Mouse (Mus musculus) testis, postnatal 14 days (tissue): ENCODE measurements around the gene Fkbp1a.
A peak's percentile ranks its signal among the peaks of the same experiment; 100 is the strongest.

Experiments
- DNase-seq: peaks from one replicate; pipeline ENCODE4 v3.0.0; 2021; ENCODE audit warnings: low spot score

Fkbp1a gene

DNA sequence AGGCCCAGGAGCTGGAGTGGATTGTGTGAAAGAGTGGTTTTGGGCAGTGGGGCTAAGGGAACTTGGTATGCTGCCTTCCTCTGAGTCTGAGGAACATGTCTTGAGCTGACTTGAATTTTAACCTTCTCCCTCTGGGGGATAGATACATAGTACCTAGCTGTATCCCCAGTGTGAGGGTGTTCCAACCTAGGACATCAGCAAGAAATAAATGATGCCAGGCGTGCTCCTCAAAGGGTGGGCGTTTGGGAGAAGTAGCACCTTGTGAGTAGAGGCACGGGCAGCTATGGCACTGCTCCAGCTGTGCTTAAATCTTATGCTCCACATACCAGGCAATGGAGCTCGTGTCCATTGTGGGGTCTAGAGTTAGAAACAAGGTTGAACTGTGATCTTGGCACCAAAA is 4.3 kb downstream of the Fkbp1a start:
- no peak for DNase-seq

DNA sequence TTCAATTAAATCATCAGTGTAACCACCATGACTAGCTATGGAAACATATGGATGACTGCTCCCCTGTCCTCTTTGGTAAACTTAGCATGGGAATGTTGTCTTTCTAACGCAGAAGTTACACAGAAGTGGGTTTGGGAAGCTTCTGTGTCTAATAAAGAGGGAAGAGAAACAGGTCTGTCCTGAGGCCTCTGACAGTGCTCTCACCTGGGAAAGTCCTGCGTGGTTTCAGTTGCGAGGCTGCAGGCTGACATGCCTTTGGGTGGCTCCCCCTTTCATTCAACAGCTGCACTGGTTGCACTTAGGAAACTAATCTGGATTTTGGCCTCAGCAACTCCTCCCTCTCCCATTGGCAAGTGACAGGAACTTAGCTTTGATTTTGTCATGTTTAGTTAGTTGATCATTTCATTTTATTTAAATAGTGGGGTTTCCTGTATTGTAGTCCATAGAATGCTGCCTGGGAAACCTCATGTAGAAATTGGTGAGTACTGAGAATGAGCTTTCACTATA is 7.4 kb downstream of the Fkbp1a start:
- no peak for DNase-seq

DNA sequence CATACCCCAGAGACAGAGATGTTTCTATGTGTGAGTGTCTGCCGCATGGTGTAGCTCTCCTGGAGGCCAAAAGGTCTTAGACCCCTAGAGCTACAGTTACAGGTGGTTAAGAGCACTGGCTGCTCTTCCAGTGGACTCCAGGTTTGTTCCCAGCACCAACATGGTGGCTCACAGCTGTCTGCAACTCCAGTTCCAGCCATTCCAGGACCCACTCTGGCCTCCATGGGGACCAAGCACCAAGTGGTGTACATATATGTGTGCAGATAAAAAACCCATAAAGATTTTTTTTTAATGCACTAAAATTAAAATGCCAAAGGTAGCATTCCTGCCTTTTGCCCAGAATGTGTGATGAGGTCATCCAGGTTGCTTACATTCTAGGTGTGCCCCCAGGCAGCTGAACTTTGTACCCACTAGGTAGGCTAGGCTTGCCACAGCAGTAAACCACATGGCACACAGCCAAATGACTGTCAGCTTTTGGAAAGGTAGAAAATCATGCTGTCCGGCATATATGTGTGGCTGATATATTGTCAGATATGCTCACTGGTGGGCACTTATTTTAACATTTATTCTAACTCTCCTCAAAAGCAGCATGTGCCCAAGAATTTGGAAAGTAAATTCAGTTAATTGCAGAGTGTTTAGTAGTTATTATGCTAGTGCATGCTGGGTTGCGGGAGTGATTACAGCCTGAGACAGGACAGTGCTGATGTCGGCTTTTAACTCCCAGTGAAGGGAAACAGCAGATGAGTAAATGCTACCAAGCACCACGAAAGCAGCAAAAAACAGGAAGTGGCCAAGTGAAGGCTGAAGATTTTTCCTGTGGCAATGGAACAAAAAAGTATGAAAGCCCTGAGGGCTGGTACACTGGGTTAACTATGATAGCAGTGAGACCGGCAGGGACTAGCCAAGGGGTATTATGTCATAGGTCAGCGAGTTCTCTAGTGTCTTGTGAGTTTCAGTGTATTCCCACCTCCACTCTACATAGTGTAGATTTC is 20.9 kb downstream of the Fkbp1a start:
- DNase-seq: no peak

DNA sequence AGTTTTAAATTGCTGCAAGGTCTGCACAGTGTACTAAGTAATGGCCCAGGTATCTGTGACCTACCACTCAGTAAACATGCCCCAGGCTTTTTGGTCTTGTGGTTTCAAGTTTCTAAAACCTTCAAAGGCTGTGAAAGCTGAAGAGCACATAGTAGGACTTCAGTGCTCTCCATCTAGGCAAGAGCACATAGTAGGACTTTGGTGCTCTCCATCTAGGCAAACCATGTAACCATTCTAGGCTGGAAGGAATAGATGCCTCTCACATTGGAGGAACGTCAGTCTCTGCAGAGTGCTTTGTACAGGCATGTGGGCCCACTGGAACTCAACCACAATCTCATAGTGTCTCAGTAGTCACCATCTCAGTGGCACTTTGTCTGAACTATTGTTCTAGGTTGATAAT is 21.7 kb downstream of the Fkbp1a start:
- no peak for DNase-seq

DNA sequence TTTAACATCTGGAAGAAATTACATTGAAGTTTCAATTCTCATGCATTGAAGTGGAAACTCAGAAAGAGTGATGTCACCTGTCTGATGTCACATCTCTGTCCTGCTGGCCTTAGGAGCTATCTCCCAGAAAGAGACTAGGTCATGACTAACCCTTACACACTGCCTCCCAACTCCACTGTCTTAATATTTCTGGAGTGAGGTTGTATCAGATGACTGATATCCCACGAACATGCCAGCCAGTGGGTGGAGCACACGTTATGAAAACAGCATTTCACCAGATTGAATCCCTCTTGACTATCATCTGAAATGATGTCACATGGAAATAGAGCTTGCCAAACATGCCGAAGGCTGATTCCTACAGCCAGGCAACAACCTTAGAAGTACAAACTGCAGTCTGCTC is 22.7 kb downstream of the Fkbp1a start:
- DNase-seq: no peak

DNA sequence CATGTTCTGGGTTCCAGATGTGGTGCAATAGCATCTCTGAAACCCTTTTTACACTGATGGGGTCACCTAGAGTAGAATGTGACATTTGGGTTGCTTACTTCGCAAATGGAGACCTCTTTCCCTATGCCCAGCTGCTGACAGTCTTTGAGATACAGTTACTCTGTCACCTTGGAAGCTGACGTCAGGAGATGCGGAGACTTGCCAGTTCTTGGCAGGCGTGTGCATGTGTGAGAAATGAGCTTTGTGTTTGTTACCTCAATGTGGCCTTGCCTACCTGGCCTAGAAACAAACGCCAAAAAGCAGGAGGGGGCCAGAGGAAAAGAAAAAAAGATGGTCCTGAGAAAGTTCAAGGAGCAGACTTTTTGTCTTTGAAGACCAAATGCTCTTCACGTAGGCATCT is 24.6 kb downstream of the Fkbp1a start:
- no peak for DNase-seq

DNA sequence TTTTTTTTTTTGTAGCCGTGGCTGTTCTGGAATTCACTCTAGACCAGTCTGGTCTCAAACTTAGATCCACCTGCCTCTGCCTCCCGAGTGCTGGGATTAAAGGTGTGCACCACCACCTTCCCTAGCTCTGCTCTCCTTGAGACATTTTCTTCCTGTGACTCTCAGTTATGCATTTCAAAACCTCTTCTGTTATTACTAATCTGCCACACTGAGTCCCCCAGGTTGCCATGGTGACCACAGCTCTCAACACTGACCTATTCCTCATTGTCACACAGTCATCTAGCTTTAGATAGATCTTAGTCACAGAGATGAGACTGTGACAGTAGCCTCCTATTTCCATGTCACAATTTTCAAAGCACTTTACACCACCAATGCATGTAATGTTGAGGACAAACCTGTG is 27.2 kb downstream of the Fkbp1a start:
- no peak for DNase-seq

DNA sequence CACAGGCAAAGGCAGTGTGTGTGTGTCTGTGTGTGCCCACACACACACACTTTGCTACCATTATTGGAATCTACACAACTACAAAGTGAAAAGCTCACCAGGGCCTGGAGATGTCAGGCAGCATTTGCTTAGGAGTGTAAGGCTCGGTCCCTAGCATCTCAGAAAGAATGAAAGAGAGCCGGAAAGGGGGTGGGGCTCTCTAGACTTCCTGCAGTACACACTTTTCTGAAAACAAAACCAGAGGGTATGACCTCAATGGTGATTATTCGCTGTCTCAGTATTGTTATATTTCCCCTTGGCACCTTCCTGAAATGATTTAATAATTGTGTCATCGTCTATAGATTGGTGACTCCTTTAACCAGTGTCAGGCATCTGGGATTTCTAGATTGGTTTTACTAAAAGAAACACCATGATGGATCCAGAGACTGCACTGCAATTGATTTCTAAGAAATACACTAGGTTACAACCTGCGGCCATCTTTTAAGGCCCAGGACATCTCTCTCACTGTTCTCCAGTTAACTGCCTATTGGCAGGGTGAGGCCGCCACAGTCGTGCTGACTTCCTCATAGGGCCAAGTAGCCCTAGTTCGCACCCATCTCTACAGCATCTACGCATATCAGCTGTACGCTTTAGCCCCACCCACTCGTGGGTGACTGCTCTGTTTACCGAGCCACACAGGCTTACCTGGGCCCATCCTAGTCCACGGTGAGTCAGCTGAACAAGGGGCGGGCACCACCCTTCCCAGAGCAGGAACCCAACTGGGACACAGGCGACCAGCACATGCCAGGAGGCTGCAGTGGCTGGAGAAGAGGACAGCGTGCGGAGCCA is 29.8 kb downstream of the Fkbp1a start, which contains the start of gene Sdcbp2:
Sdcbp2 (plus strand) TSS at position 750 of the 828 bp plus-strand sequence.
- no peak for DNase-seq

DNA sequence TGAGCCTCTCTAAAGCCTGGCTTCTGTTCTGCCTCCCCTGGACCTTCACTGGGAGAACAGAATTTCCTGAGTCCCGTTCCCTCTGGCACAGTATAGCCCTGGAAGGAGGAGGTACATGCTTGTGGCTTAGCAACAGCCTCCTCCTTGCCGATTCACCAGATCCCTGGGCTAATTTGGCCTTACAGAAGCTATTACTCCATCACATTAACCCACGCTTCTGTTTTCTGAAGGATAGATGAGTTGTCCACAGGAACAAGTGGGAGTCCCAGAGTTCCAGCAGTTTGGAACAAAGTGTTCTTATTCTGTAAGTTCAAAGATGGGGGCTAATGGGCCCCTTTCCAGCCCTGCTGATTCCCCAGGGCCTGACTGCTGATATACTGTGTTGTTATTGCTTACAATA is 31.4 kb downstream of the Fkbp1a start:
- DNase-seq: no peak

DNA sequence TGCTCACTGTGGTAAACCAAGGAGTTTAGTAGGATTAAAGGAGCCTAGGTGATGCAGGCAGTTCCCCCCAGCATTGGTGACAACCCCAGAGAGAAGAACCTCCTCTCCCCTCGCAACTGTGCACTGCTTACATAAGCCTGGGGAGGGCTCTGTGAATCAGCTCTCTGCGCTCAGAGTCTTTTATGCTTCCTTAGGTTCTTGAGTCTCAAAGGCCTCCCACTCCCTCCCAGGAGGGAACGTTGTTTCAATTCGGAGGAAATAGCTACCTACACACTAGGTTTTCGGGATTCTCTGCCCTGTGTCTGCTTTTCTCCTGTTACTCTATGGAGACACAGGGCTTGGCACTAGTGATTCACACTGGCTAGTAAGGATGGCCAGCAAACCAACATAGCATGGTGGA is 32.3 kb downstream of the Fkbp1a start:
- no peak for DNase-seq

DNA sequence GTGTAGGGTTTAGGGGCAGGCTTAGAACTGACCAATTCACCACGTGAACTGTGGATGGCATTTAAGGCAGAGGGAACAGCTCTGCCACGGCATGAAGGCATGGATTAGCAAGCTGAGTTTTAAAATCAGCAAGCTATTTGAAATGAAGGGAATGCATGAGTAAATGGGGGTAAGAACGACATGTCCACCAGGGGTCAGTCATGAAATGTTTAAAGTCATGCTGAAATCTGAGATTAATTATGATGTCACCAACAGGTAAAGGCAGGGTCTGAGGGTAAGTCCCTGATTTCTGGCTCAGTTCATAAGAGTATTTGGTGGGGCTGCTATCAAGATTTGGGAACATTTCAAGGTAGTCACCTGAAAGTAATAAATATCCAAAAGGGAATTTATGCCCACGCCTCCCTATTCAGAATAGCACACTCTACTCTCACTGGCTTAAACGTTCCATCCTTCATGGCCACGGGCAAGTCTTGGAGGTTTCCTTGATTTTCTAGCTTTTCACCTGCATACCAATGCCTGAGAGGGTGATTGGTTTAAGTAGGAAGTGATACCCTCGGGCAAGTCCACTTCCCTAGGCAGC is 32.9 kb downstream of the Fkbp1a start:
- no peak for DNase-seq

DNA sequence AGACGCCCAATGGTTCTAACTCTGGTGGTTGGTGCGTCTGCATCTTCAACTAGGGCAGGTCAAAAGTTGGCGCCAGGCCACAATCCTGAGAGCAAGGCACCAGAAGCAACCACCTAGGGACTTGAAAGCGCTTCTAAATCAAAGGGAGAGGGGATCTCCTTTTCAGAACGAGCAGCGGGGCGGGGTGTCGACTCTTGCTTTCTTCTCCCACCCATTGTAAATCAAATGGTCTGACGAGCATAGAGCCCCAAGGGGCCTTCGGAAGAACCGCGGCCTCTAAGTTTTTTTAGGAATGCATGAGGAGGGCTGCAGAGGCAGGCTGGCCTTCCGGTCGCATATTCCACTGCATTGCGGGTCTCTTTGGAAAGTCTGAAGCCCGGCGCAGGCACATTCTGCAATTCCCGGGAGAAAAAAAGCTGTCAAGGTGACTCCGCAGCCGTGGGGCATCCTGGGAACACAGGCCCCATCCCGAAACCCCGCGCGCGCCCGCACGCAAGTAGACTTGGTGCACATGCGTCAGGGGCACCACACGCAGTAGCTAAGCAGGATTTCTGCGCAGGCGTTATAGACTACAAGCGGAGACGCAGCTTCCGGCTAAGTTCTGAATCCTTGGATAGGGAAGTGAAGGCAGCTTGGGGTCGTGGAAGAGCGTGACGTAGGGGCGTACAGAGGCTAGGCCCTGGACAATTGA is 33.6 kb downstream of the Fkbp1a start:
- DNase-seq: peak; percentile 85

DNA sequence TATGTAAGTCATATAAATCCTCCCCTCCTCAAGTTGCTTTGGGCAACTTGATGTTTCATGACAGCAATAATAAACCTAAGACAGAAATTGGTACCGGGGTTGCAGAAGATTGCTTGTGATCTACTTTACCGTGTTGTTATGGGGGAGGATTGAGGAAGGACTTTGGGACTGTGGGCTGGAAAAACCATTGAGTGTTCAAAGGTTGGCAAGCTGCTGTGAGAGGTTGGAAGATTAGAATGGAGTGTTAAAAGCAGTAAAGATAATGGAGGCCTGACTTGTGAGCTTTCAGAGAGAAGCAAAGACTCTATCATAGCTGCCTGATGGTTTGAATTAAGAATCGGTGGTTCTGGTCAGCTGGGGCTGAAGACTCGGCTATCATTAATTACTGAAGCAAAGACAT is 36.9 kb downstream of the Fkbp1a start:
- DNase-seq: no peak

DNA sequence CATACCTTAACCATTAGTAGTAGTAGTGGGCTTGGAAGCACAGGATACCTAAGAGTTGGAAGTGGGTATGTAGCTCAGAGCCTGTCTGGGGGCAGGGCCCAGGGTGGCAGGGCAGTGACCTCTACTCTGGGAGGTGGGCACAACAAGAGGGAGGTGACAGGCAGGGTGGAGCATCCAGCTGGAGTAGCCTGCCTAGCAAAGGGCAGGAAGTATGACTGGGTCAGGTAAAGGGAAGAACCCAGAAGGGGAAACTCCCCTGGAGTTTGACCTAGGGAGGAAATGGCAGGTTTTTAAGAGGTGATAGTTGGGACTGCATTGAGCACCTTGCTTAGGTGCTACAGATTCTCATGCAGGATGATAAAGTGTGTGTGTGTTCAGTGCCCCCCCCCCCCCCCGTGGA is 38.7 kb downstream of the Fkbp1a start:
- no peak for DNase-seq

DNA sequence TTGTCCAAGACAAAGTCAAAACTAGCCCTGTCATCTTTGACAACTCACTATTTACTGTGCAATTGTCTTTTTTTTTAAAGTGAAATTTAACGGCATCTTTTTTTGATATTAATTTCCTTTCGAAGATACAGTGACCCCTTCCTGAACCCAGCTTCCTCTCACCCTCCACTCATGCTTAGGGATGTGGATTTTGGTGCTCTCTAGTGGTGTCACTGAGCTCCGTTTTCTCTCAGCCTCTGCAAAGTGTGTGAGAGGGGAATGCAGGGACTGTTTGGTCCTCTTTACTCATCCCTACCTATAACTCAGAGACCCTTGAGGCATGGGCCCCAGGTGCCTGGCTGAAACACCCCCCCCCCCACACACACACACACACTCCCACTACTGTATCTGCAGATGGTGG is 43.7 kb downstream of the Fkbp1a start:
- DNase-seq: no peak

DNA sequence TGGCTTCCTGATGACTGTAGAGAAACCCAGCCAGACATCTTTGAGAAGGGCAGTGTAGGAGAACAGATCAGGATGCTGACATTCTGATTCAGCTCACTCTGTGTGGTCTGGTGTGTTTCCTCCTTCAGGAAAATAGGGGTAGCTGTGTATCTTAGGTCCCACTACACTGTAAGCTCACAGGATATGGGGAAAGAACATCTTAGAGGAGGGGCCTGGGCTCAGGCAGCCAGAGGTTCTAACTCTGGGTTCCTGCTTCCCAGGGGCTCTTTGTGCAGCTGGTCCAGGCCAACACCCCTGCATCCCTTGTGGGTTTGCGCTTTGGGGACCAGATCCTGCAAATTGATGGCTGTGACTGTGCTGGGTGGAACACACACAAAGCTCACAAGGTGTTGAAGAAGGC is 44.5 kb downstream of the Fkbp1a start:
- DNase-seq: no peak

DNA sequence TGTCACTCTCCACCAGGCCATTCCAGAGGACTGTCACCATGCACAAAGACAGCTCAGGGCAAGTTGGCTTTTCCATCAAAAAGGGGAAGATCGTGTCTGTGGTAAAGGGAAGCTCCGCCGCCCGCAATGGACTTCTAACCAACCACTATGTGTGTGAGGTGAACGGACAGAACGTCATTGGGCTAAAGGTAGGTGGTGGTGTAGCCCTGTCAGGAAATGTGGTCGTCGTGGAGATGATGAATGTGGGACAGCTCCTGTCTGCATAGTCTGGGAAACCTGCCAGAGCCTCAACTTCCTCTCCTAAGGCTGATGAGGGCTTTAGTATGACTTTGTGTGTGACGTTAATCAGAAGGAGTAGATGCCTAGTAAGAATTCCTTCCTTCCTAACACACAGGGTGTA is 45.0 kb downstream of the Fkbp1a start:
- DNase-seq: no peak

DNA sequence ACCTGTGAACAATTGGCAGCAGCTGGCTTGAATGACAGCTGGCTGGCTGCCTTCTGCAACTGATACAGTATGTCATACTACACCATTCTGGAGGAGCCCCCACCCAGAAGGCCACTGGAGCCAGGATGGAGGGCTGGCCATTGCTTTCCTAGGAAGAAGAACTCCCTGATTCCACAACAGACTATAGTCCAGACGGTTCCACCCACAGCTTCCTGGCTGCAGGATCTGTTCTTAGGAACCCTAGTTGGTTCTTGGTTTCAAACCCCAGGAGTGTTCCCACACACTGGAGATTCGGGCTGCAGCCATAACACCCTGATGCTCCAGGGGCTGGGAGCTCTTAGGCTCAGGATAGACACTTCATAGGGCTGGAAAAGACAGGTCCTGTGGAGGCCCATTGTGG is 55.8 kb downstream of the Fkbp1a start:
- no peak for DNase-seq

DNA sequence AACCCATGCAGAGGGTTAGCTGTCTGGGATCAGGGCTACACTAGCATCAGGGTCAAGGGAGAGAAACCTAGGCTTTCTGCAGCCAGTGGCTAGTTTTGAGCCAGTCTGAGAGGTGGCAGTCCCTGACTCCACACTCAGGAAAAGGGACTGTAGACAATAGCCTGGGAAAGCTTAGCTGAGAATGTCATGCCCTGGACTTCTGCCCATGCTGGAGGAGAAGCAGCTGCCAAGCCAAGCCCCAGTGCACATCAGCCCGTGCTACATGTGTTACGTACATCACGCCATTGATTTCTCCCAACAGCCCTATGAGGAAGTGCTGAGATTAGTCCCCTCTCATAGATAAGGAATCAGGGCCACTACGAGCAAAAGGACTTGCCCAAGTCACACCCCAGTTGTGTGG is 59.8 kb downstream of the Fkbp1a start:
- DNase-seq: no peak

DNA sequence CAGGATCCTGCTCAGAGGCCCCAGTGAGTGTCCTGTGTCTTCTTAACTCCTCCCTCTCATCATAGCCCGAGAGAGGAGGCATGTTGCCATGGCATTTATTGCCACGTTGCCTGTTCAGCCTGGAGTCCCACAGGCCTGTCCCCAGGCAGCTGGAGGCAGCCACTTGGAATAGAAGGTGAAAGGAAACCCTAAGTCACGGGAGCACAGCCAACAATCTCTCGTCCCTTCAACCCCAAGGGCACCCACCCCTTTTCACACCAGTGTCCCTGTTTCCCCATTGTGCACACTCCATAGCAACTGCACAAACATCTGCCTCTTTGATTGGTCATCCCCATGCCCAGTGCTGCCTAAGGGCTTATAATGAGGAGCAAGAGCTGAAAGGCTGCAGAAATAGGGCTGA is 61.3 kb downstream of the Fkbp1a start:
- DNase-seq: no peak

DNA sequence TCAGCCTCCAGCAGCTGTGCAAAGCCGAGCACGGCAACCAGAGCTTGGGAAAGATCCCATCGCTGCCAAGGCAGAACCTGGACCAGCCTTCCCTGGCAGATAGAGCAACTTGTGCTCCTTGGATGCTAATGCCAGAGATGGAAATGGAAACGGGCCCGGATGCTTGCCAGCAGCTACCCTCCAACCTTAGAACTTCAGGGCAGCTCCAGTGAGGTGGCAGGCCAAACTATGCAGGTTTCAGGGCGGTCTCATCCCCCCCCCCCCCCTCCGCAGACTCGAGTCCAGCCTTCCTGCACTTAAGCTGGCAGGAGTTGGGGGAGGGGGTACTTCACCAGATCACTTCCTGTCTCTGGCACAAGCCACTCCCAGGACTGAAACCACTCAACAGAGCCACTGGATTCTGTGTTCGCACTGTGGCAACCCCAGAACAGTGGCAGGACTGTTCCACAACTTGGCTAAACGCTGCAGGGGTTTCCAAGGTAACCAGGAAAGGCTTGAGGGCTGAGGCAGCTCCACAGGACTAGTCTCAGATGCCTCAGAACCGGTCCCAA is 63.2 kb downstream of the Fkbp1a start:
- DNase-seq: no peak

DNA sequence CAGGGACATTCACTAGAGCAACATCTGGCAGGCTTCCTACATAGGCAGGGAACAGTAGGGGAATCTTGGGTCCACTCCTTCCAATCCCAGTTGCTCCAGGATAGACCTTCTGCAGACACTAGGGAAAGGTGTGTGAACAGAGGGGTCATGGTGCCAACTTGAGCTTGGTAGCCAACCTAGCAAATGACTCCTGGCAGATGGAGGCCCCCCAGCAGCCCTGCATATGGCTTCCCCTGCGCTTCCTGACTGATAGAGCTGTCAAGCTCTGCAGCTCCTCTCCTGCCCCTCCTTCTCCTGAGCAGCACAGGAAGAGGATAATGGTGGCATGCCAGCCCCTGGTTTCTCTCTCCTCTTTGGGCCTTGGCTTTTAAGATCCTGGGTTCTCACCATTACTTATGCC is 66.2 kb downstream of the Fkbp1a start:
- no peak for DNase-seq
